Mouse (Mus musculus) ES-Bruce4 (cell line): ENCODE measurements around the gene Pde9a.

Experiments used
- CTCF ChIP-seq: IDR thresholded peaks from one replicate; pipeline ENCODE4 v1.8.1; 2011; ENCODE audit warnings: low read depth, low read length
- EP300 ChIP-seq: IDR thresholded peaks from 2 replicates; pipeline ENCODE4 v1.6.1; 2011; ENCODE audit warnings: low read depth, low read length; ENCODE audit not compliant: insufficient read depth
- POLR2A ChIP-seq: IDR thresholded peaks from one replicate; pipeline ENCODE4 v1.8.1; 2011; ENCODE audit warnings: low read length; ENCODE audit not compliant: insufficient read depth

- no peak for TF ChIP-seq CTCF
- no peak for TF ChIP-seq EP300
- no peak for TF ChIP-seq POLR2A
Observed at GRCm38 (mm10) chr17:31442513-31442912, 56.5 kb downstream of the Pde9a start.
